Mouse (Mus musculus) lung, embryonic 16.5 days (tissue): Measurements from ENCODE around the gene Arl1. TPM values are rescaled to one million over a fixed set of nuclear protein-coding genes. Genes with fewer than 3 reads are reported as not detected.
"Not testable (repeated sequence)": the region's sequence is repeated elsewhere in the genome, so short reads cannot be mapped to it uniquely, and the experiment has no call there.

ENCODE experiments used
- ATAC-seq: fragments of 200-750 bp; cut with Nextera tagmentation; 2 replicates; pipeline ENCODE4 v1.8.0; 2017; ENCODE audit warnings: low read depth, mild to moderate bottlenecking, moderate library complexity
- H3K27ac ChIP-seq: fragments of 300-500 bp; sonication (generic); 2 replicates; pipeline ENCODE4 v1.5.1; 2014; ENCODE audit warnings: mild to moderate bottlenecking, control low read depth, low read length
- H3K27me3 ChIP-seq: fragments of 300-500 bp; sonication (generic); 2 replicates; pipeline ENCODE4 v1.6.1; 2014; ENCODE audit warnings: low read depth, low read length, mixed read lengths; ENCODE audit not compliant: control insufficient read depth, insufficient read depth
- H3K36me3 ChIP-seq: fragments of 300-500 bp; sonication (generic); 2 replicates; pipeline ENCODE4 v1.6.1; 2014; ENCODE audit warnings: low read length; ENCODE audit not compliant: control insufficient read depth, insufficient read depth
- H3K4me1 ChIP-seq: fragments of 300-500 bp; sonication (generic); replicated peaks from 2 replicates; pipeline ENCODE4 v1.6.1; 2014; ENCODE audit warnings: low read length, mixed read lengths; ENCODE audit not compliant: control insufficient read depth, insufficient read depth
- H3K4me2 ChIP-seq: fragments of 300-500 bp; sonication (generic); 2 replicates; pipeline ENCODE4 v1.6.1; 2014; ENCODE audit warnings: low read depth, low read length, control low read depth
- H3K4me3 ChIP-seq: fragments of 300-500 bp; sonication (generic); 2 replicates; pipeline ENCODE4 v1.5.1; 2014; ENCODE audit warnings: mild to moderate bottlenecking, low read length, control low read depth
- H3K9ac ChIP-seq: fragments of 300-500 bp; sonication (generic); 2 replicates; pipeline ENCODE4 v1.6.1; 2014; ENCODE audit warnings: low read length, control low read depth
- H3K9me3 ChIP-seq: fragments of 300-500 bp; sonication (generic); 2 replicates; pipeline ENCODE4 v1.6.1; 2016; ENCODE audit warnings: low read length; ENCODE audit not compliant: control insufficient read depth
- WGBS: fragments of 180-500 bp; shearing (Covaris S2); extraction: QIAGEN DNeasy Blood & Tissue Kit; methylation state at CpG from one replicate; pipeline ENCODE4 v1.1.7; 2014; 5-methylcytosine and 5-hydroxymethylcytosine counted together
- polyA plus RNA-seq: library from polyadenylated mRNA; unstranded; fragments of >200 nt; fragmentation: Nextera tagmentation; extraction: Ambion mirVana; gene quantifications from 2 replicates; pipeline ENCODE4 v1.2.1, GENCODE M21; 2015

The Arl1 gene
- polyA plus RNA-seq, 1 experiment from 2014 or later: 197 TPM

DNA sequence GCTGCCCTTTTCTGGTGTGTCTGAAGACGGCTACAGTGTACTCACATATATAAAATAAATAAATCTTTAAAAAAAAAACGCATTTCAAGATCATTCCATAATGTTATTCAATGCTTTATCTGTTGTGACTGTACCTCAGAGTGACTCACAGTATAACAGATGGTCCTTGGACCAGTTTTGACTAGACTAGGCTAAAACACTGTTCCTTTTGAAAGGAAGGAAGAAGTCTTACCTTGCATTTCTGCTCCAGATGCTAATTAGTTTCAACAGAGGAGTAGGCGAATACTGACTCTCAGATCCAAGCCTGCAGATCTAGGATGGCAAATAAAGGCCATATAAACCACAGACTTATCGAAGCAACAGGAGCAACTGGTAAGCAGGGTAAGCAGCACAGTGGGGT lies 50.1 kb downstream of the Arl1 start:
- Histone ChIP-seq H3K9me3 (no peaks in the 10 kb centered on the region), H3K27me3 (no peaks in the 10 kb centered on the region), H3K9ac (no peak overlapping the region), H3K4me2 (no peak overlapping the region), H3K4me1 (no peaks in the 10 kb centered on the region), H3K36me3 (peaks cover 6% of the 10 kb centered on the region), H3K27ac (no peak overlapping the region), H3K4me3 (no peak overlapping the region)
- ATAC-seq: no peak
- 84% methylated on average over 4 of the region's 4 CpGs for WGBS

- not testable (repeated sequence) for H3K4me3 ChIP-seq, H3K36me3 ChIP-seq, H3K27ac ChIP-seq, H3K27me3 ChIP-seq, H3K9me3 ChIP-seq, H3K4me1 ChIP-seq, ATAC-seq, H3K9ac ChIP-seq, H3K4me2 ChIP-seq
- WGBS: 78% methylated on average over 2 of the region's 2 CpGs
These were observed 52.5 kb downstream of the Arl1 start for GRCm38 (mm10) chr10:88783135-88783534.

- Histone ChIP-seq H3K36me3 (peaks cover 7% of the 10 kb centered on the region), H3K4me1 (no peaks in the 10 kb centered on the region), H3K27me3 (no peaks in the 10 kb centered on the region), H3K4me2 (no peak overlapping the region), H3K9ac (no peak overlapping the region), H3K9me3 (no peaks in the 10 kb centered on the region), H3K4me3 (no peak overlapping the region), H3K27ac (no peak overlapping the region)
- 93% methylated on average over 5 of the region's 5 CpGs for WGBS
- ATAC-seq: no peak
These were observed 53.3 kb downstream of the Arl1 start for GRCm38 (mm10) chr10:88783941-88784340.

- no peaks in the 10 kb centered on the region for H3K4me1 ChIP-seq
- peaks cover 7% of the 10 kb centered on the region for H3K36me3 ChIP-seq
- no peak overlapping the region for H3K9ac ChIP-seq
These were observed 53.9 kb downstream of the Arl1 start for GRCm38 (mm10) chr10:88784513-88784931.

DNA sequence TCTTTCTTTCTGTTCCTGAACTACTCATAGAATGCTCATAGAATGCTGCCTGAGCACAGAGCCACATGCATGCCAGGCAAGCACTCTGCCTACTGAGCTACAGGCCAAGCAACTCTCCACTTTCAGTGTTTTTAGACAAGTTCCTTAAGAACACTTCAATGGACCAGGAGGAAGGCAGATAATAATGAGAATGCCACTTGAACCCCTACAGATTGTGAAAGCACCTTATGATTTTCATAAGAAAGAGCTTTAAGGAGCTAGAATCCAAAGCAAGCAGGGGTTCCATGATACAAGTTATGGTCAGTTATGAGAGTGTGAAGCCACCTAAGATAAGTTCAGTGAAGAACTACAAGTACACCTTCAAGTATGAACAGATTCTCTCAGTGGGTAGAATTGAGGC lies 63.0 kb downstream of the Arl1 start:
- Histone ChIP-seq H3K9me3 (no peaks in the 10 kb centered on the region), H3K4me3 (no peak overlapping the region), H3K27me3 (no peaks in the 10 kb centered on the region), H3K9ac (no peak overlapping the region), H3K4me2 (no peak overlapping the region), H3K27ac (no peak overlapping the region), H3K36me3 (peaks cover 16% of the 10 kb centered on the region), H3K4me1 (no peaks in the 10 kb centered on the region)
- ATAC-seq: no peak

More at GRCm38 (mm10) chr10:88784513-88784931, 53.9 kb downstream of the Arl1 start:
- H3K9me3 ChIP-seq: no peaks in the 10 kb centered on the region
- no peak for ATAC-seq
- 67% methylated on average over 5 of the region's 5 CpGs for WGBS
- H3K4me2 ChIP-seq: no peak overlapping the region
- no peak overlapping the region for H3K27ac ChIP-seq
- H3K4me3 ChIP-seq: no peak overlapping the region
- H3K27me3 ChIP-seq: no peaks in the 10 kb centered on the region

Other genes starting within 250 kb of the Arl1 start
- gene Chpt1, start 226.8 kb upstream of the Arl1 start, polyA plus RNA-seq: 17.1 and 17.4 TPM in 2 replicates
- gene Mybpc1, start 125.7 kb upstream of the Arl1 start, polyA plus RNA-seq: 7.5 and 23.4 TPM in 2 replicates
- gene Spic, start 45.8 kb upstream of the Arl1 start, polyA plus RNA-seq: 0.43 and 0.49 TPM in 2 replicates
- 12.3 and 12.7 TPM in 2 replicates for gene Utp20, start 95.9 kb downstream of the Arl1 start, polyA plus RNA-seq
- 0.05 and 0.08 TPM in 2 replicates for gene Slc5a8, start 155.1 kb downstream of the Arl1 start, polyA plus RNA-seq